Mouse (Mus musculus) liver, embryonic 14.5 days (tissue): ENCODE data around the gene Gjb5.

Experiments used
- CTCF ChIP-seq: IDR thresholded peaks from 2 replicates; pipeline ENCODE4 v1.5.1; 2016; ENCODE audit warnings: antibody characterized with exemption, low read depth, control low read depth
- EP300 ChIP-seq: IDR thresholded peaks from 2 replicates; pipeline ENCODE4 v1.6.1; 2016; ENCODE audit warnings: antibody characterized with exemption, low read depth

- TF ChIP-seq CTCF (peak; percentile 55), EP300 (no peak)
Observed at GRCm38 (mm10) chr4:127370447-127370846, 12.5 kb upstream of the Gjb5 start.
